Mouse (Mus musculus) ovary, adult 18-20 months (tissue): ENCODE data around the gene Gm37240.

Experiments used
- DNase-seq: peaks from one replicate; pipeline ENCODE4 v3.0.0; 2022; ENCODE audit warnings: low spot score, mixed read lengths

Gm37240 gene

DNA sequence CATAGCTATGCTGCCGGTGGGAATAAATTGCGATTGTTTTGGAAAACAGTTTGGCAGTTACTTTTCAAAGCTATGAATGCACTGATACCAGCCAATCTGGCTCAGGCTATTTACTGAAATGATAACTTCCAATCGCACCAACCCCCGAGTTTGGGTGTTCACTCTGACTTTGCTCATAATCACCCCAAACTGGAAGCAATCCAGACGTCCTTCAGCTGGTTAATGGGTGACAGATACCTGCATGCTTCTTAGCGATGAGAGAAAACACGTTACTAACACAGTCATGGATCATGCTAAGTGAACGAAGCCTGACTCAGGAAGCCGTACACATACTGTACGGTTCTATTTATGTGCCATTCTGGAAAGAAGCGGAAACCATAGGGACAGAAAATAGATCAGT, 702.4 kb downstream of the Gm37240 start:
- no peak for DNase-seq

DNA sequence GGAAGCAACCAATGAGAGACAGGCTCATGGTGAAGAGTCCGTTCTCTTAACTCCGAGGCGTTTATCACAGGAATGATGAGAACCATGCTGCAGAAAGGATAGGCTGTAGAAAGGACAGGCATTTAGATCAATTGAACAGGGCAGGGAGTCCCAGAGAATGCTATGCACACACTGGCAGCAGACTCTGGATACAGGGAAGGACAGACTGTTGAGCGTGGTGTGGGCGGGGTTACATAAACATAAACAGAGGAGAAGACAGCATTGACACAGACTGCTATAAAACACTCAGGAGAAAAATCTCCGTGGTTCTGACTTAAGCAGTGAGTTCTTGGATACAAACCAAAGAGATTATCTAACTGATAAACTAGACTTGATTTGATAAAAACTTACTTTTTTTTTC, 703.2 kb downstream of the Gm37240 start:
- DNase-seq = no peak

DNA sequence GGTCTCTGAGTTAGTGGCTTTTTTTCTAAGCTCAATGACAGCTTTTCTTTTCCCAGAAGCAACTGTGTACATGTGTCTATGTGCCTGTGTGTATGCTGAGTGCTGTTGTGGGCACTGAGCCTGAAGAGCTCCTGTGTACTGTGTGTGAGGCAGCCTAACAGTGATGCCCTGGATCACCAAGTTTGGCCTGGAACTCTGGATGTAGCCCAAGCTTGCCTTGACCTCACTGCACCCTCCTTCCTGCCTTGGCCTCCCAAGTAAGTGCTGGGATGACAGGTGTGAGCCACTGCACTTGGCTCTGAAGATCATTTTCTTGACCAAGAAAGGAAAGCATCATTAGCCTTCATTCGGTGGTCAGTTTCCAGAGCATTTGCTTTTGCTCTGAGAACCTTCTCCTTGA, 710.6 kb downstream of the Gm37240 start:
- DNase-seq = no peak

DNA sequence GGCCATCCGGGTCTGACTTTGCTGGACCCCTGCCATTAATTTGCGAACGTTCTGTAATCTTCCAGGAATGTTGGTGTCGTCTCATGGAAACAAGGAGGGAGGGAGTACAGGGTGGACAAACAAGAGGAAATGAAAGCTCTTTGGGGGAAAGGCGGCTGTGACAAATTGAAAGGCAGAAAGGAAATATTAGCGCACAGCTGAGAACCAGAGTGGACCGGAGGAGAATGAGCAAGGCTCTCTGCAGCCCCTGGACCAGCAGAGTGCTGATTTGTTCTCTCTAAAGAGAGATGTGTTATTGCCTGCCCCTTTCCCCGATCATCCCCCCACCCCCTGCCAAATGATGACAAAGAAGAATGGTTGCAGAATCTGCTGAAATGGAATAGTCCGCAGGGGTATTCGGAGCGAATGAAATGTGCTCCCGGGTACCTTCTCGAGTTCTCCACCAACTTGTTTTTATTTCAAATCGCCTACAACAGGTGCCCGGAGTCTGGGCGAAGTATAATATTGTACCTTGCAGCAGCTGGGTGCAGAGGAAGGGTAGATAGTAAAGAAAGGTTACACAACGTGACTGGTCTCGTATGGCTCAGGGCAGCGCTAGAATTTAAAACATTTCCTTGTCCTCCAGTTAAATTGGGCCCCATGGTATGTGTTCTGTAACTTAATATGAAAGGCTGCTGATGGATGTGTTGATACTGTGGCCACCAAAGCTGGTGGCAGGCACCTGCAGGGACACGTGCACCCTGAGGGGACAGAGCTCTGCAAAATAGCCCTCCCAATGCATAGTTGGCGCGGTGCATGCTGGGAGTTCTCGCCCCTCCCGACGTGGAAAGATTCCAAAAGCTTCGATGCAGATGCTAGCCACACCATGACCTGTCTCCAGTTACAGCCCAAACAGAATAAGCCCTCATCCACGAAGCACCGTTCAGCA, 712.5 kb downstream of the Gm37240 start:
- DNase-seq = no peak

DNA sequence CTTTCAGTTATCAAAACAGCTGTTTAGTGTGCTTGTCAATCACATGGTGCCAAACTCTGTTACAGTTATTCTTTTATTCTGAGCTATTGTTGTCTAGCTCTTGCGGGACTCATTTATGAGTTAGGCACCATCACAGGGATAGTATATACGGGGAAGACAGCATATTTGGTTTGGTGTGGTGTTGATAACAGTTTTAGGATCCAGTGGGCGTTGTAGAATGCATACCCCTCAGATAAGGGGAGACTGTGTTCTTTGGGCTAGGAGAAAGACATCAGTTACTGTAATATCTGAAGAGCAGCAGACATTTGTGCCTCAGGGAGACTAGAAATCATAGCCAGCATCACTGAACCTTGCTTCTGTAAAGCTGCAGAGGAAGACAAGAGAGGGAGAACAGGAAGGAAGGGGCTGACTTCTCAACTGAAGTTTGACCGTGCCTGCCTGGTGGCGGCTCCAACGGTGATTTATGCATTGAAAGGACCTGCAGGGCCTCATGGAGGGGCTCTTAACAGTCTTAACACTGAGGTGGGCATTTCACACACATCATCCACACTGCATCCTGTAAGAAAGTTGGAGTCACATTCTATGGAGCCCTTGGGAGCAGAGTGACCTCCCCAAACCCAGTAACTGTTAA, 713.8 kb downstream of the Gm37240 start:
- no peak for DNase-seq

DNA sequence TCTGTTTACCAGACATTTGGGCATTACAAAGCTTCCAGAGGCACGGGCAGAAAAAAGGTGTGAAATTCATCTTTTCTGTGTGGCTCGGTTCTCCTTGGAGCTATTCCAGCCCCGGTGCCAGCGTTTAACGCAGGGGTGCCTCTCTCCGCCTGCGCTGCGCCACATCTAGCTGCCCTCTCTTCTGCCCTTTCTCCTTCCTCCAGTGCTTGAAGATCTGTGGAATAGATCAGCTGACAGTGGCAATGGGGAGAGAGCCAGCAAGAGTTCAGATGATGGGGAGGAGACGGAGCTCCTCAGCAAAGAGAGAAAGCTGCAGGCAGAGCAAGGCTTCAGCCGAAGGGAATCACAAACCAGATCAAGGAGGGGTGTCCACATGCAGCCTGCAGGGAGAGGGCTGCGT, 714.8 kb downstream of the Gm37240 start:
- no peak for DNase-seq

DNA sequence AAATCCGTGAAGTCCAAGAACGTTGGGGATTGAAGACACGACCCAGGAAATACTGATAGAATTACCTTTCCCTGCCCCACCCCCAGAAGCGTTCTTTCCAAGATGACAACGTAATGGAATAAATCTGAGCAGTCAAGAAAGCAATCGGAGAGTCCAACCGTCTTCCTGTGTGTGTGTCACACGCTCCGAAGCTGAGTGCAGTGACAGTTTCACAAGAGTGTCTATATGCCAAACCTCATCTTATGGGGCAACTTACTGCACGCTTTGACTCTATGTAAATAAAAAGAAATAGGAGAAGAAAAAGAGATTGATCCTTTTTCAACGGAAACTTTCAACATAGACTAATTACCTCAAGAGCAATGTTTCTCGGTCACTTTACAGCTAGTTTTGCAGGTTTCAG, 715.2 kb downstream of the Gm37240 start:
- DNase-seq = no peak

DNA sequence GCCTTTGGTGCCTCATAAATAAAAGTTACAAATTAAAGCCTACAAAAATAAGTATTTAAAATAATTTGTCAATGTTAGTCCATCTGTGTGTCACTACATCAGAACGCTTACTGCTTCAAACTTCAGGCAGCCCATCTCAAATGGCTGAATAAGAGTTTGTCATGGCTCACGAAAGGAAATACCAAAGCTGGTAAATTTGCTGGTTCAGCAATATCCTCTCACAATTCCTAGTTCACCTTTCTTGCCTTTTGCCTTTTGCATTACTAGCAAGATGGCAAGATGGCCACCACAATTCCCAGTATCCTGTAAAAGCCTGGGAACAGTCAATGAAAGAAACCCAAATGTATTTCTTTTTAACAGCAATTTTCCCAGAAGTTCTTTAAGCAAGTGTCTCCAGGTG, 718.5 kb downstream of the Gm37240 start:
- no peak for DNase-seq

DNA sequence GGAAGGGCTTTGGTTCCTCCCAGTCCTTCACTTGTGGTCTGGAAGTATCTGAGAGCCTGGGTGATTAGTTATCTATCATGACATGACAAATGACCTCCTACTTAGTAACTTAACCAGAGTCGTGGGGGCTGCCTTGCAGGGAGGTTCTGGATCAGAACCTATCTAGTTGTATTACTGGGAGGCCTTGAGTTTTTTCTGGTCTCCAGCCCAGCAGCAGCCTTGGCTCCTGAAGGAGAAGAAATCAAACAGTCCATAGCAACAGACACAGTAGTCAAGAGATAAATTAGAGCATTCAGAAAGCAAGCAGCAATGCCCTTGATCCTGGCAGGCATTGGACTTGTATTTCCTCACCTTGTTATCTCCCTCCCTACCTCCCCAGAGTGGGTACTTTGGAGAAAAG, 722.4 kb downstream of the Gm37240 start:
- peak; percentile 75 for DNase-seq

DNA sequence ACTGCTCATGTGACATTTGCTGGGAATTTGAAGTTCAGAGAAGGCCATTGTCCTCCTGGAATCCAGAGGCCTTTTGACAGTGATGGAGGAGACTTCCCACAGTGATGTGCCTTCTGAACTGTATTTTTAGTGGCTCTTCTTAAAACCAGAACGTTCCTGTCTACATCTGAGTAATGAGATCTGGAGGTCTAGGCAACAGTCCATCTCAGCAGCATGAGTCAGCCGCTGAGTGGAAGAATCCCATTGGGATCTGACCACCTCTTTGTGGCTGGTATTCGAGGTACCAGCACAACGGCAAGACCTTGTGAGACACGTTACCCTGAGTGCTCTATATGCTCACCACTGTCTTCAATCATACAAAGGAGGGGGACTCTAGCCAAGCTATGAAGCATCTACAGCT, 723.9 kb downstream of the Gm37240 start:
- no peak for DNase-seq

DNA sequence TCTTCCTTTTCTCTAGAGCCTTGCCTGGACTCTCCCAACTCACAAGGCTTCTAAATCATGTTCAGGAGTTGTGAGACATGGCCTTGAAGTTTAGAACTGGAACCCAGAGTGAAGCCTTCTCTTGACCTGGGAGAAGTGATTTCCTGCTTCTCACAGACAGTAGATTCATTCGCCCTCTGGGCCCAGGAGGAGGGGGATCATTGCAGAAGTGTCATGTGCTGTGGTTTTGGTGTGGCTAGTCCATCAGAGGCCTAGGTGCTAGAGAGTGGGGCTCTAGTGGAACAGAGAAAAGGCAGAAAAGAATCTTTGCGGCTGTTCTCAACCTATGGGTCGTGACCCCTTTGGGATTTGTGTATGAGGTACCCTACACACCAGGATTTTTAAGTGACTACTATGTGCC, 724.9 kb downstream of the Gm37240 start:
- DNase-seq = no peak

DNA sequence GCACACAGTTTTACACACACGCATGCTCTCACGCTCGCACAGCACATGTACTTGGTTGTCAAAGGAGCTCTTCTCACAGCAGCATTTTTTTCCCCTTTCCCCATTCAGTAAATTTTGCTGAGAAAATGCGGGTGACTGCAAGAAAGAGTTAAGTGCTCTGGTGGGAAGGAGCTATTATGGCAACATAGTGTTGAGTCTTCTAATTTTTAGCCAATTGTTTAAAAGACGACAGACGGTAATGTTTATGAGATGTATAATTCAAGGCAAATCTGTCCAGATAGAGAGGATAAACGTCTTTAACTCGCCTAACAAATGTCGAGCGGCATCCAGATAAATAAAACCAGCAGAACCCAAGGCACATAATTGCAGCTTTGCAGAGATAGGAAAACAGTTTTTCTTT, 726.5 kb downstream of the Gm37240 start:
- DNase-seq = no peak

DNA sequence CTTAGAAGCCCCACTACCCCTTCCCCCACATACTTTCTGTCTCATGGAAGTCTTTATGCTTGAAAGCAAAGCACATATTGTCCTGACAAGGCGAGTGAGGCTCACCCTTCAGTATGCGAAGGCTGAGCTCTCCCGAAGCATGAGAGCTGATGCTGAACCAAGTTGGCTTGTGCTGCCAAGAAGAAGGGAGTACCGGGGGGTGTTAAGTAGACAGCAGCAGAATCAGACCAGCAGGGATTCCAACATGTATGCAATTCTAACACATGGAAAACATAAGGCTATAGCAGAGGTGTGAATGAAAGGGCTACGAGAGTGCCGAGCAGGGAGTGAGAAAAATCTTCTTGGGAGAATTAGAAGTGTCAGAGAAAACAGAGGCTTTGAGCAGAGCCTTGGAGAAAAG, 727.7 kb downstream of the Gm37240 start:
- no peak for DNase-seq

DNA sequence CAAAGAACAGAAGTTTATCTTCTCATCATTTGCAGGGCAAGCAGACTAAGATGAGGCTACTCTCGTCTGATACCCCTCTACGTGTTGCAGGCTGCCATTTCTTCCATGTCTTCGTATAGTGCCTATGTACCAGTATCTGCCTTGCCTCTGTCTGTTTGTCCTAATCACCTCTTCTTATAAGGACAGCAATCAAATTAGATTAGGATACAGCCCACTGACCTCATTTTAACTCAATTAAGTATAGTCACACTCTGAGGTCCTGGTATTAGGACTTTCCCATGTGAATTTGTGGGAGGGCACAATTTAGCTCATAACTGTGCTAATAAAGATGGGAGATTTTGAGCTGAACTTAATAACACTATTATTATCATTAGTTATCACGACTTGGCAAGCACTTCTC, 738.5 kb downstream of the Gm37240 start:
- DNase-seq = no peak

DNA sequence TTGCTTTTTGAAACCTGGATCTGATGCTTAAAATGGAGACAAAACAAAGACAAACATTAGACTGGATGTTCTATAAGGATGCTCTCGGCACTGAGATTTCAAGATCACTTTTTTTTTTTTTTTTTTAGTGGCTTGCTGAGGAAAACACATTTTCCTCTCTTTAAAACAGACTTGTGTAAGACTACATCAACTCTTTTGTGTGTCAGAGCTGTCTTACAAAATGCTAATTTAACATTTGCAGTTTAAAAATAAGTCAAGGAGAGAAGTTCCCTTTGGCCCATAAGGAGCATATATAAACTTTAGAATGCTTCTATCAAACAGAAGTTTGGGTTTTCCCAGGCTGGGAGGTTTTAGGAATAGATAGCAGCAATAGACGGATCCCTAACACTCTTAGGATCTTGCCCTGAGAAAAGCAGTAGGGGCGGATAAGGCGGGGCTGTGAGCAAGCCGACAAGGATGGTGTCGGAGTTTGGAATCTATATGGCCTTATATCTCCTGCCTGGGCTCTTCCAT, 739.2 kb downstream of the Gm37240 start:
- no peak for DNase-seq

DNA sequence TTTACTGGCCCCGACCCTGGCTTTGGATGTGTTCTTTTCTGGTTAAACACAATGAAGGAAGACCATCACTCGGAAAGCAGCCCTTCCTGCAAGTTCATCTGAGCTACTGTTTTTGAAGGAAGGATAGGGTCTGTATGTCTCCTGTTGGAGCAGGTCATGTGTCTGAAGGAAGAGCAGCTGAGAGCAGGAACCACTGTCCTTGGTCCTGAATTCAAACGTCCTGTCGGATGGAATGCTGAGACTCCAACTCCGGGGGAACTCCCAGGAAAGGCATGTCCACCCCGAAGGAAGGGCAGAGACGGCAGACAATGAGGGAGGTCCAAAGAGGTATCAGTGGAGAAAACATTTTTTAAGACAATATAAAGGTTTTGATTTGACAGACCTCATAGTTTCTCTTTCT, 741.8 kb downstream of the Gm37240 start:
- no peak for DNase-seq

DNA sequence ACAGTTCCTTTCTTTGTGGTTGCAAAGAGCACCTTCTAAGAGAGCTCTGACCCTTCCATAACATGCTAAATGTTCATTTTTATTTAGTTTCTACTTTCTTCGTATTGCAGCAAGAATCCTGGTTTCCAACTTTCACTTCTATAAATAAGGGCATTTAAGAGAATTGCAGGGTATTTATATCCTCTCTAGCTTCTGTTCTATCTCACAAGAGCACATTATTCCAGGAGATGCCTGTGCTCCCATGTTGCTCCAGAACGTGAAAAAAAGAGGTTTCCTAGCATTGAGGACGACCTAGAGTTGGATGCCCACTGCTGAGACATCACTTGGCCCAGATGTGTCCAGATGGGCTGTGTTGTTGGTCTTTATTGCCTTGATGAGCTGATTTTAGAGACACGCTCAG, 742.2 kb downstream of the Gm37240 start:
- no peak for DNase-seq

DNA sequence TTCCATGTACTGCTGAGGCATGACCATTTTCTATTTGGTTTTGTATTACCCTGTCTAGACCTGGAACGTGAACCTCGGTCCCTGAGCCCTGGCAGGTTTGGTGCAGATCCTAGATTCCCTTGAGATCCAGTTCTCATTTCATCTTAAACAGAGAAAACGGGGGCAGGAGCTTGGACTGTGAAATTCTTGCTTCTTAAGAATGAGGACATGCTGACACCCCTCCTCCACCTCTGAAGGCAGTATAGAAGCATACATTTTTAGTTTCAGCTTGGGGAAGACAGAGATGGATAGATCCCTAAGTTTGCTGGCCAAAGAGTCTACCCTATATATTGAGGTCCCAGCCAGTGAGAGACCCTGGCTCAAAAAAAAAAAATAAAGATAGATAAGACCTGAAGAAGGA, 742.9 kb downstream of the Gm37240 start:
- no peak for DNase-seq

DNA sequence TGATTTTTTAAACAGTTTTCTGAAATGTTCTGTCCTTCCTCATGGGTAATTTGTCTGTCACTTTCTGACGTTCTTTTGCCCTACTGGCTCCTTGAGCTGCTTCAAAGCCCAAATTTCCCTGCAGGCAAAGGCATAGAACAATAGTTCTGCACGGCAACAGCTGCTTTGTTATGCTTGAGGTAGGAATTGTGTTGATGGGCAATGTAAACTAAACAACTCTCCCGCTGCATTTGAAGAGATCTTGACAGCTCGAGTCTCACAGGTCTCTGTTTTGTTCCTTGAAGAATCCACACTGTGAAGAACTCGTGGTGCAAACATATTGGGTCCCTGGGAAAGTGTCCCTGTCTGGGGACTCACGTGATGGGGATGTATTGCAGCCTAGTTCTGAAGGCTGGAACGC, 746.8 kb downstream of the Gm37240 start:
- DNase-seq = no peak

DNA sequence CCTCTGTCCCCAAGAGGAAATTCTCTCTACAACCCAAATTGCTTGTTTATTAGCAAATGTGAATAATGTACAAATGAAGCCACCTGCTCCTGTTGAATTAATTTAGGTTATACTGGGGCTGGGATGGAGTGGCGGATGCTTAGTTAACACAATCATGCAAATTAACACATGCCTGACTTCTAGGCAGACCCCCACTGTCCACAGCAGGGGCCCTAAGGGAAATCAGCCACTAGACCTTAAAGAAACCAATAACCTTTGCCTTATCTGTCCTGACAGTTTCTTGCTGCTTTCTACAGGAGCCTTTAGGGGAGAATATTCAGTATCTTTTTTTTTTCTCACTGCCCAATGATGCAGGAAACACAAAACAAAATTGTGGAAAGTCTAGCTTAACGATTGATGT, 748.9 kb downstream of the Gm37240 start:
- no peak for DNase-seq

DNA sequence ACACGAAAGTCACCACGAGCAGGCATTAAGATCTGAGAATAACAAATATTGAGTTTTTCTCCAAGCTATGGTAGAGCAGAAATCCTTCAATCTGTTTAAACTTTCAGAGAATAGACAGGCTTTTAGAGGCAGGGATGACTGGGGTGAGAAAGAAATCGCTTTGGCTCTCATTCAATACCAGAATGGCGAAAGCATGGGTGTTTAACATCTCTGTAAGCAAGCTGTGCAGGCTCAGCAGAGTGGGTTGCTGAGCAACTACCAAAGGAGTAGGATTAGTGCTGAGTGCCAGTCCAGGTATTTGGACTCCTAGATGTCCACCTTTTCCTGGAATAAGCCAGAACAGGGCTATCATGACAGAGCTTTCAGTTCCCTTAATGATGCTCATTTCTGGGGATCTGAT, 753.8 kb downstream of the Gm37240 start:
- DNase-seq = no peak

DNA sequence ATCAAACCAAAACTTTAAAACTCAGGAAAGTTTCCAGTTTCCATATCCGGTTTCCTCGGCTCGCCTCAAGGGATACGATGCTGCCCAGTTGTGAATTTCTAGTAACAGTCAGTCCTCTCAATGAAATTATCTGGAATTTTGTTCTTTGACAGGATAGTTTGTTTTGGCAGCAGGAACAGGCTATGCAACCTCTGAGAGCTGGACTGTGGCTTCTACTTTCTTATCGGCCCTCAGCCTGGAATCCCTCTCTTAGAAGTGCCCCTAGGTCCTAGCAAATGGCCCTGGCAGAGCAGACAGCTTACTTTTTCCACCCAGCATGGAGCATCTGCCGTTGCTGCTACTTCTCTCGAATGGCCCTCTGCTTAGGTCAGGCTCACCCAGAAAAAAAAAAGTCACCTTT, 755.4 kb downstream of the Gm37240 start:
- no peak for DNase-seq

DNA sequence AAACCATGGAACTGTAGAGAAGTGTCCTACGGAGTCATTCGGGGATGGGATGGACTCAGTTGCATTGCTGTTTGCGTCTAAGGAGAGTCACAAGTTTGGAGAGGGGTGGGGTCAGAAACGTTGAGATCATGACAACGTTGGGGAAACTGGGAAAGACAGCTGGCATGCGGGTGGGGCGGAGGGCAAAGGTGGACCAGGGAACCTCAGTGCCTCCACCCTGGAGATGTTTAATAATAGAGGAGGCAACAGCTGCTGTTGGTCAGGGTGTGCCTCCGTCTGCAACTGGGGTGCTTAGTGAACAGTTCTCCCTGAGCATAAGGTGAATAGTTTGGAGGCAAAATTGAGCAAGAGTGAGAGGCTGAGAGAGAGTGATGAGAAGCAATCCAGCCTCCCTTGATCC, 758.8 kb downstream of the Gm37240 start:
- DNase-seq = no peak

DNA sequence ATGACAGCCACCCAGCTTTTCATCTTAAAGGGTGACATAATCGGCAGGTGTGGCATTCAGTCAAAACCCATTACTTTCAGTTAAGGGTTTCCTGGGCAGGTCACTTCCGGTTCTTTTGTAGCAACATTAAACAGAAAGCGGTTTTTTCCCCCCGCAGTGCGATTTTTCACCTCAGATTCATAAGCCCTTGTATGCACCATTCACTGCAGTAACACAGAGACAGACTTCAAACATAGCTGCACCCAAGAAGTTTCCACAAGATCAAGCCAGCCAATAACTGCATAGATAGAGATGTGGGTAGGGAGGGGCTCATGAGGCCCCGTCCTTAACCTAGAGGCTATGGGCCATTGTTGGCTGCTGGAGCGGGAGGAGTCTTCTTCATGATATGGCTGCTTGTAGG, 760.3 kb downstream of the Gm37240 start:
- DNase-seq = no peak
